Mouse (Mus musculus) hindbrain, embryonic 11.5 days (tissue): ENCODE results near the gene Ciao2a. TPM values are rescaled to one million over a fixed set of nuclear protein-coding genes. Genes with fewer than 3 reads are reported as not detected.

Experiments
- ATAC-seq: fragments of 200-750 bp; cut with Nextera tagmentation; 2 replicates; pipeline ENCODE4 v1.8.0; 2017; ENCODE audit warnings: mild to moderate bottlenecking, moderate TSS enrichment, moderate library complexity; ENCODE audit not compliant: low FRiP score
- DNase-seq: peaks from one replicate; pipeline ENCODE4 v3.0.0-alpha.2; 2015; ENCODE audit warnings: low spot score
- H3K27ac ChIP-seq: fragments of 300-500 bp; sonication (generic); 2 replicates; pipeline ENCODE4 v1.5.1; 2014; ENCODE audit warnings: mild to moderate bottlenecking, low read depth, low read length
- H3K27me3 ChIP-seq: fragments of 300-500 bp; sonication (generic); 2 replicates; pipeline ENCODE4 v1.6.1; 2014; ENCODE audit warnings: mild to moderate bottlenecking, low read length, moderate library complexity, mixed read lengths; ENCODE audit not compliant: control insufficient read depth, insufficient read depth
- H3K36me3 ChIP-seq: fragments of 300-500 bp; sonication (generic); 2 replicates; pipeline ENCODE4 v1.6.1; 2014; ENCODE audit warnings: mild to moderate bottlenecking, low read length, moderate library complexity, mixed read lengths; ENCODE audit not compliant: control insufficient read depth, insufficient read depth
- H3K4me1 ChIP-seq: fragments of 300-500 bp; sonication (generic); replicated peaks from 2 replicates; pipeline ENCODE4 v1.6.1; 2014; ENCODE audit warnings: low read length, mixed read lengths; ENCODE audit not compliant: control insufficient read depth, insufficient read depth
- H3K4me2 ChIP-seq: fragments of 300-500 bp; sonication (generic); replicated peaks from 2 replicates; pipeline ENCODE4 v1.6.1; 2014; ENCODE audit warnings: mild to moderate bottlenecking, low read depth, low read length
- H3K4me3 ChIP-seq: fragments of 300-500 bp; sonication (generic); 2 replicates; pipeline ENCODE4 v1.5.1; 2014; ENCODE audit warnings: low read depth, low read length
- H3K9ac ChIP-seq: fragments of 300-500 bp; sonication (generic); 2 replicates; pipeline ENCODE4 v1.6.1; 2014; ENCODE audit warnings: low read depth, low read length
- H3K9me3 ChIP-seq: fragments of 300-500 bp; sonication (generic); 2 replicates; pipeline ENCODE4 v1.6.1; 2016; ENCODE audit warnings: low read length; ENCODE audit not compliant: control insufficient read depth
- WGBS: fragments of 180-500 bp; shearing (Covaris S2); extraction: QIAGEN DNeasy Blood & Tissue Kit; methylation state at CpG from one replicate; pipeline ENCODE4 v1.1.7; 2014; 5-methylcytosine and 5-hydroxymethylcytosine counted together
- polyA plus RNA-seq: library from polyadenylated mRNA; unstranded; fragments of >200 nt; fragmentation: Nextera tagmentation; extraction: Ambion mirVana; gene quantifications from 2 replicates; pipeline ENCODE4 v1.2.1, GENCODE M21; 2014

The Ciao2a gene
- polyA plus RNA-seq, 1 experiment from 2014 or later, result 146 TPM

DNA sequence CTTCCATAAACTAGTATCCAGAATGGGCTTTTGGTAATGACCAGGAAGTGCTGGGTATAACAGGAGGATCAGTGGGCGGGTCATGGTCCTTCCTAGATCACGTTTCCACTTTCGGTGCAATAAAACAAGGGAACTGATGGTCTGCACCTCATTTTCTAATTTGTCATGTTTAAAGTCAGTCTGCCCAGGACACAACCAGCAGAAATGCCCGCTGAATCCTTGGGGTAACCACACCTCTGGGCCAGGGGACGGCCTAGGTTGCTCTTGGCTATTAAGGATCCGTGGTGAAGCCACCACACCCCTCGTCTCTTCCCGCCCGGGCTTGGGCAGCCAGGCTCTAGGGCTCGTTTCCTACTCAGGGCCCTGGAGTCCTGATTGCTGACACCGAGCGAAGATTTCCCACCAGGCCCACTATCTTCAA lies 2.3 kb upstream of the Ciao2a start:
- Histone ChIP-seq H3K36me3 (no peaks in the 10 kb centered on the region), H3K27ac (peak overlapping the region; percentile 92), H3K9ac (peak overlapping the region; percentile 77), H3K4me1 (no peaks in the 10 kb centered on the region), H3K27me3 (no peaks in the 10 kb centered on the region), H3K4me2 (peak overlapping the region; percentile 65), H3K4me3 (peak overlapping the region; percentile 81), H3K9me3 (no peaks in the 10 kb centered on the region)
- ATAC-seq (peak; percentile 54), DNase-seq (peak; percentile 56)
- WGBS, result under 1% methylated on average over 12 of the region's 12 CpGs

DNA sequence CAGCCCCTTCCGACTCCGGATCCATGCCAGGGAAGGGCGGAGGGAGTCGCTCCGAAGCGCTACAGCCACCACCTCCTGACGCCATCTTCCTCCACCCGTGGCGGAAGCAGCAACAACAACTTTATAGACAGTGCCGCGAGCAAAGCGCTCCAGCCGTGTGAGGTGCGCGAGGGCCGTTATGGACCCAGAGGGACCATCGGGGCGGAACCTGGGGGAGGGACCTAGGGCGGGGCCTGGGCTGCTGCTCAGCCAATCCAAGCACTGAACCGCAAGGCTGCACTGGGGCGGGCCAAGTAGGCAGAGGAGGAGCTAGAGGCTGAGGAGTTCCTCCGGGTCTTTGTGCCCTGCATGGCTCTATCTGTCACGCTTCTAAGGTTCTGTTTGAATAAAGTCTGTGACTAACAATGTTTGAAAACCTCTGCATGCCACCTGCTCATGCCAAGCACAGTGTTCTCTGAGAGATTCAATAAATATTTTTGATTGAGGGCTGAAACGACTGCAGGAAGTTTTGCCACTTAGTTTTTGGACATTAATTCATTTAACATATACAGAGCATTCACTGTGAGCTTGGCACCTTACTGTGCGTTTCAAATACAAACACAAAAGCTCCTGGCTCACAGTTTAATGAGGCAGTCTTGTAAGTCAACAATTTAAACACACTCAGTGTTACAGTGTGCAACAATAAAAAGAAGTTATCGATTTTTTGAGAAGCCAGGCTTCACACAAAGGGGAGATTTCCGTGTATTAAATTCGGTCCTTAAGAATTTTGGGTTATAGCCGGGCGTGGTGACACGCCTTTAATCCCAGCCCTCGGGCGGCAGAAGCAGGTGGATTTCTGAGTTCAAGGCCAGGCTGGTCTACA lies 1.5 kb upstream of the Ciao2a start:
- ATAC-seq (peak; percentile 98), DNase-seq (peak; percentile 97)
- WGBS, result 16% methylated on average over 33 of the region's 33 CpGs
- Histone ChIP-seq H3K9me3 (no peaks in the 10 kb centered on the region), H3K4me3 (peak overlapping the region; percentile 81), H3K4me1 (no peaks in the 10 kb centered on the region), H3K4me2 (peak overlapping the region; percentile 65), H3K36me3 (no peaks in the 10 kb centered on the region), H3K27me3 (no peaks in the 10 kb centered on the region), H3K9ac (peak overlapping the region; percentile 77), H3K27ac (peak overlapping the region; percentile 92)

DNA sequence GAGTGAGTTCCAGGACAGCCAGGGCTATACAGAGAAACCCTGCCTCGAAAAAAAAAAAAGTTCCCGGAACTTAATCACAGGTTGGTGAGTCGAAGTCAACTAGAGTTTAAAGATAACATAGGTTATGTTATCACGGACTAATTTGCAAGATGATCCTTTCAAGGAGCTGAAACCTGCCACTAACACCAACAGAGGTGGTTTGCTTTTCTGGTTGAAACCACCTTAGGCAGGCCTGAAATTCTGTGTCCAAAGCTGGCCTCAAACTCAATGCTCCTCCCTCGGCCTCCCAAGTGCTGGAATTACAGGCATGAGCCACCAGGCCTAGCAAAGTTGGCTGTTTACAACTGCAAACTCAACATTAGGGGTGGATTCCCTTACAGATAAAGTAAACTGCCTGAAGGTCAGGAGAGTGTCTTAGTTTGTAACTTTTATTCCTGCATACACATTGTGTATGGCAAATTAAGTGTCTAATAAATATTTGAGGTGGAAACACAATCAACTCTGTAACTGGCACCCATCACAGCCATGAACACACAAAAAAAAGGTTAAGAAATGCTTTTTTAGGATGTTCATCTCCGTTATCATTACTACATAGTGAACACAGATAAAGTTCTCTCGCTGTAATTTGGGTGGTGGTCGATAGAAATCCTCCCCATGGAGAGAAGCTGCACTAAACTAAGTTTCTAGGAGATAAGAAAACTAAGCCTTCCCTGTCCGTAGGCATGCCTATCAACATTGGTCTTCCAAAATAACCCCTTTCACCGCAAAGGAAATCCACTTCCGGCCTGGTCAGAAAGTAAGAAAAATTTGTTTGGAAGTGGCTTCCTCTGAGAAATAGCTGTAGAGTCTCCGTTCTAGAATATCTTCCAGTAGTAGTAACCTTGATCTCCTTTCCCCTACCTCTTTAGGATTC lies 612 bp upstream of the Ciao2a start:
- WGBS, result 64% methylated on average over 12 of the region's 12 CpGs
- Histone ChIP-seq H3K4me1 (no peaks in the 10 kb centered on the region), H3K9me3 (no peaks in the 10 kb centered on the region), H3K36me3 (no peaks in the 10 kb centered on the region), H3K4me3 (peak overlapping the region; percentile 53), H3K4me2 (peak overlapping the region; percentile 55), H3K27ac (peak overlapping the region; percentile 92; the same call in 1 of the 2 replicates), H3K9ac (0 out of 2 replicates have a peak overlapping the region, but pooled peaks have one; percentile 8), H3K27me3 (no peaks in the 10 kb centered on the region)
- DNase-seq (no peak), ATAC-seq (no peak)

DNA sequence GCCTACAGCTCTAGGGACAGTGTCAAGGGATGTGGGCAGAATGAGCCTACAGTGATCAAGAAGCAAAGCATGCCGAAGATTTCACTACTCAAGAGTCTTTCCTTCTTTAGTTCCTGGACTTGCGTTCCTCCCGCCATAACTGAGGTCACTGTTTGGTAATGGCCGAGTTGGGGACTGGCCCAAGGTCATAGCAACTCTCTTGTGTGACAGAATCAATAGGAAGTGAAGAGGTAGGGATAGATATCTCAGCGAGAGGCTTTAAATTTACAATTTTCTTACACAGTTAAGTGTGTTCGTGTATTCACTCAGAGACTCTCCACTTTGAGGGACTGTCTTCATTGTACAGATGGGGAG lies 759 bp downstream of the Ciao2a start:
- Histone ChIP-seq H3K27ac (no peak overlapping the region), H3K9me3 (no peaks in the 10 kb centered on the region), H3K4me2 (peak overlapping the region; percentile 55), H3K27me3 (no peaks in the 10 kb centered on the region), H3K4me3 (peak overlapping the region; percentile 53), H3K36me3 (no peaks in the 10 kb centered on the region), H3K9ac (peak overlapping the region; percentile 66), H3K4me1 (no peaks in the 10 kb centered on the region)
- WGBS, result 49% methylated on average over 6 of the region's 6 CpGs
- DNase-seq (no peak), ATAC-seq (no peak)

DNA sequence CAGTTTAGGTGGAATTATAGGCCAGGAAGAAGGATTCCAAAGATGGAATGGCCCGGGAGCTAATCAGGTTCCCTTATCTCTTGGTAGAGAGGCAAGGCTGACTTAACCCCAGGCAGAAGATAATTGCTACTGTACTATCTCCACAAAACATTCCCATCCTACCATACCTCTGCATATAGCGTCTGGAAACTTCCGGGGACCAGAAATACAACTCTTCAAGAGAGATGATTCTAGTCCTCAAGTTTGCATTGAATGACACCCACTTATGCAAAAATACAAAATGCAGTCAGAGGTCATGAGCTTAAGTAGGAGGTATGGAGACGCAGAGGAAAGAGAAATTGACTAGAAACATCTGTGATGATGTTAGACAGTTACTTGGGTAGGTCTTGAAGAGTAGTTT lies 1.5 kb downstream of the Ciao2a start:
- Histone ChIP-seq H3K4me2 (no peak overlapping the region), H3K36me3 (no peaks in the 10 kb centered on the region), H3K4me3 (no peak overlapping the region; the same call in 1 of the 2 replicates), H3K27me3 (no peaks in the 10 kb centered on the region), H3K9ac (no peak overlapping the region), H3K9me3 (no peaks in the 10 kb centered on the region), H3K27ac (no peak overlapping the region), H3K4me1 (no peaks in the 10 kb centered on the region)
- DNase-seq (no peak), ATAC-seq (no peak)
- WGBS, result 97% methylated on average over 4 of the region's 4 CpGs

DNA sequence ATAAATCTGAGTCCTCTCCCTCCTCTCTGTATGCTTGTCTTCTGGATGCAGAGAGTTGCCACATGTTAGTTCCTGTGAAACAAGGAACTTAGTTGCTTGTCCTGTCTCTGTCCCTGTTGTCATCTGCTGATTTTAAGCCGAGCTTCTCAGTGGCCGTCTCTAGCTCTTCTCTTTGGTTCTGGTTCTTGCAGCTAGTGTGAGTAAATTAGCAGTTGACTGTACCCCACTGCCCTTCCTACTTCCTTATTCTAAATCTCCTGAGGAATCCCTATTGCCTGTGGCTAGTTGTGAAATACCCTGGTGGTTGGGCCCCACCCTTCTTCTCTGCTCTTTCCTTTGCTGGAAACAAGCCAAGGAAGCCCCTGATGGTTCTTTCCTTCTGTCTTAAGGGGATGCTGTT lies 5.1 kb downstream of the Ciao2a start:
- Histone ChIP-seq H3K4me3 (no peak overlapping the region), H3K4me2 (no peak overlapping the region), H3K36me3 (0 out of 2 replicates have a peak, but pooled peaks cover 2% of the 10 kb centered on the region), H3K4me1 (no peaks in the 10 kb centered on the region), H3K27me3 (no peaks in the 10 kb centered on the region), H3K9me3 (no peaks in the 10 kb centered on the region), H3K9ac (no peak overlapping the region), H3K27ac (no peak overlapping the region)
- ATAC-seq, result no peak
- WGBS, result 98% methylated on average over 2 of the region's 2 CpGs
- DNase-seq, result no peak

DNA sequence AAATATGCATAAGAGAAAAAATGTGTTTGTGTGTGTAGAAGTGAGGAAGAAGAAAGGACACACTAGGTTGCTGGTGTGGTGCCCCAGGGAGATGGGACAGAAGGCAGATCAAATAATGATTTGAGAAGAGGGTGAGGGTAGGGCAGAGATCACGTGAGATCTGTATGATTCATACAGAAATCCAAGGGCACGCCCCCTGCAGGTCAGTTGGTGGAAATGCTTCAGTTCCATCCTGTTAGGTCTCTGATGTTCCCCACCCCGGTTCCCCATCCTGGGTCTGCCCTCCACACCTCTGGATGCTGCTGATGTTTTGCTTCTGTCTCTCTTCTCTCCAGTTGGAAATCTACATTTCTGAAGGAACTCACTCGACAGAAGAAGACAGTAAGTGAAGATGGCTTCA lies 9.6 kb downstream of the Ciao2a start:
- no peak overlapping the region for H3K27ac ChIP-seq
- no peak overlapping the region for H3K9ac ChIP-seq
- peak; percentile 49 for DNase-seq
- H3K4me2 ChIP-seq, result no peak overlapping the region
- H3K36me3 ChIP-seq, result peaks cover 2% of the 10 kb centered on the region; the same call in 1 of the 2 replicates
- H3K4me1 ChIP-seq, result no peaks in the 10 kb centered on the region
- WGBS, result 50% methylated on average over 4 of the region's 4 CpGs
- H3K27me3 ChIP-seq, result no peaks in the 10 kb centered on the region
- H3K4me3 ChIP-seq, result no peak overlapping the region
- H3K9me3 ChIP-seq, result no peaks in the 10 kb centered on the region
- ATAC-seq, result no peak

DNA sequence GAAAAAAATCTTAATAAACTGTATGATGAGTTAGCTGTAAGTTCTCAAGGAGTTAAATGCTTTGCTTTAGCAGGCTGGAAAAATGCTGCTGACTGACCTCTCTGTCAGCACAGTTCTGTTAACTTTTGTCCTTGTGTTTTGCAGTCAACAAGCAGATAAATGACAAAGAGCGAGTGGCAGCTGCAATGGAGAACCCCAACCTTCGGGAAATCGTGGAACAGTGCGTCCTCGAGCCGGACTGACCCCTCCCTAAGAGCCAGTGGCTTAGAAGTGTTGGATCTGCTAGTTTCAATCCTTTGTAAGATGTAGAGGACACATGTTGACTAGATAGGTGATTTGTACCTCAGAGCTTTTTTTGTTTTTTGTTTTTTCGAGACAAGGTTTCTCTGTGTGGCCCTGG lies 11.8 kb downstream of the Ciao2a start:
- Histone ChIP-seq H3K4me2 (no peak overlapping the region), H3K27me3 (no peaks in the 10 kb centered on the region), H3K4me1 (no peaks in the 10 kb centered on the region), H3K9me3 (no peaks in the 10 kb centered on the region), H3K4me3 (no peak overlapping the region), H3K9ac (no peak overlapping the region), H3K27ac (no peak overlapping the region), H3K36me3 (peaks cover 2% of the 10 kb centered on the region; the same call in 1 of the 2 replicates)
- ATAC-seq (no peak), DNase-seq (no peak)
- 96% methylated on average over 7 of the region's 7 CpGs for WGBS
